Mouse (Mus musculus): ENCODE data around the gene Btbd9.

GRCm38 (mm10) chr17:30242647-30243046 is 333.6 kb downstream of the Btbd9 start:
- TF ChIP-seq POLR2A (IDR thresholded peaks at IDR 0.05; ENCODE audit: borderline replicate concordance, insufficient read depth, low read length), result no peak
- no peak for TF ChIP-seq CTCF (IDR thresholded peaks at IDR 0.05; ENCODE audit: borderline replicate concordance, insufficient read depth, low read depth, low read length)
